Mouse (Mus musculus): ENCODE data around the gene Gm16381.
"Not testable (repeated sequence)": the region's sequence is repeated elsewhere in the genome, so short reads cannot be mapped to it uniquely, and the experiment has no call there.

The Gm16381 gene

GRCm38 (mm10) chr12:87644520-87644919, at the start of gene Gm16381:
Gene Gm16381, minus strand, starts transcription at chr12:87644620.
- not testable (repeated sequence) for DNase-seq (ENCODE audit: low spot score)

GRCm38 (mm10) chr12:87652916-87653703, 8.7 kb upstream of the Gm16381 start:
- DNase-seq (ENCODE audit: low spot score) = not testable (repeated sequence)

- not testable (repeated sequence) for DNase-seq (ENCODE audit: low spot score)
Observed at GRCm38 (mm10) chr12:87618569-87618968, 25.9 kb downstream of the Gm16381 start, which contains the start of gene Gm4027. Gene Gm4027, plus strand, starts transcription at chr12:87618869.

- not testable (repeated sequence) for DNase-seq (ENCODE audit: low spot score)
Observed at GRCm38 (mm10) chr12:87602388-87602787, 42.0 kb downstream of the Gm16381 start, which contains the start of gene Oog1. Gene Oog1, plus strand, starts transcription at chr12:87602688.

- not testable (repeated sequence) for DNase-seq (ENCODE audit: low spot score)
Observed at GRCm38 (mm10) chr12:87601388-87601787, 43.0 kb downstream of the Gm16381 start.

All from ovary, adult 18-20 months (tissue).